Mouse (Mus musculus) frontal cortex, adult 2 months (tissue): ENCODE data around the gene Ano10. TPM values are rescaled to one million over a fixed set of nuclear protein-coding genes. Genes with fewer than 3 reads are reported as not detected.

ENCODE experiments used
- DNase-seq, 2 experiments: peaks; one replicate each; pipeline ENCODE4 v3.0.0; 2022; ENCODE audit warnings: low spot score in 1 of 2; ENCODE audit errors: extremely low spot score in 1 of 2
- polyA plus RNA-seq: library from polyadenylated mRNA; depleted of rRNA; stranded (reverse); fragments of >200 nt; gene quantifications from 2 replicates; pipeline ENCODE4 v1.2.3, GENCODE M21; 2012

Ano10 gene
- polyA plus RNA-seq, 1 experiment: 31.5 TPM

DNA sequence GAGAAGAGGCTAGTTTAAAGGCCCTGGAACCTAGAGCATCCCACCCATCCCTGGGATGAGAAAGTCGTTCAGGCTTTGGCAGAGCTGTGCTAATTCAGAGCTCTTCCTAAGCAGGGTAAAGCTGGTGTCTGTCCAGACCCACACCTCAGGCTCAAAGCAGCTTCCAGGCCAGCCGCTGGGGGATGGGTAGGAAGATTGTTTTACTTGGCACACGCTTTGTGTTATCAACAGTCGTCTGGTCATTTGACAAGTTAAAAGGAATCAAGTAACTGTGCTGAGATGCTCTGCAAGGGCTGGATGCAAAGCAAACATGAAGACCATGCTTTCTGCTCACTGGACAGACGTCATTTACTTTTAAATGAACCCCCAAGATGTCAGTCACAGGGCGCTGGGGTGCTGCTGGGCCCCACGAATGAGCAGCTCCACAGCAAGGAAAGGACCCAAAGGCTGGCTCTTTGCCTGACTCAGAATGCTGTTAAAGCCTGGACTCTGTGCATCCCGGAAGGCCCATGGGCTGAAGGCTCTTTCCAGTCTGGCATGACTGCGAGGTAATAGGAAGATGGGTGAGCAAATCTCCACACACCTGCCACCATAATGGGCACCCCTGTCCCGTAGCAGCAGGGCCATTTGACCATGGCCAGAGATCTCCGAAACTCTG, 88.6 kb downstream of the Ano10 start:
- DNase-seq: no peak

DNA sequence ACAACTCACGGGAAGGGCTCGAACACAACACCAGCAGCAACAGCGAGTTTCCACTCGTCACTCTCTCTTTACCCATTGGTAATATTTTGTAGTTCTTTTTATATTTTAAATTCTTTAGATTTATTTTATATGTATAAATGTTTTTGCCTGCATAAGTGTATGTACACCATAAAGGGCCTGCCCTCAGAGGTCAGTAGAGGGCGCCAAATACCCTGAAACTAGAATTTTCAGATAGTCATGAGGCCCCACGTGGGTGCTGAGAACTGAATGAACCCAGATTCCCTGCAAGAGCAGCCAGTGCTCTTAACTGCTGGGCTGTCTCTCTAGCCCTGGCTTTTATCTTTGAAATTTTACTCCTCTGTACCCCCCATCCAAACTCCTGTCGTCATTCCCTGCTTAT, 89.7 kb downstream of the Ano10 start:
- no peak for DNase-seq

DNA sequence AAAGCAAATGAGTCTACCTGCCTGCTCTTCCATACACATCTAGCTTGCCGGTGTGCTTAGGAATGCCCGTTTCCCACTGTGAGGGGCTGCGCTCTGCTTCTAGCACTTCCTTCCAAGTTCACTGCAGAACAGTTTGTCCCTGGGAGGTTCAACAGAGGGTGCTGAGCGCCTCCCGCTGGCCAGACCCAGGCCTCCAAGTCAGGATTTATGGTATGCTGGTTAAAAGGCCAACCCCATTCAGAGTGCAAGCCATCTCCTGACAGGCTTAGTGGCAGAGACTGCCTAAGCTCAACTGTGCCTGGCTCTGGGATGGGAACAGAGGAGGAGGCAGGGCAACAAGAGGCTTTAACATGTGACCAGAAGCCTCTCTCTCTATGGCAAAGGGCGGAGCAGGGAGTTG, 95.0 kb downstream of the Ano10 start:
- DNase-seq: peak in 1 of 2 experiments; percentile 61

DNA sequence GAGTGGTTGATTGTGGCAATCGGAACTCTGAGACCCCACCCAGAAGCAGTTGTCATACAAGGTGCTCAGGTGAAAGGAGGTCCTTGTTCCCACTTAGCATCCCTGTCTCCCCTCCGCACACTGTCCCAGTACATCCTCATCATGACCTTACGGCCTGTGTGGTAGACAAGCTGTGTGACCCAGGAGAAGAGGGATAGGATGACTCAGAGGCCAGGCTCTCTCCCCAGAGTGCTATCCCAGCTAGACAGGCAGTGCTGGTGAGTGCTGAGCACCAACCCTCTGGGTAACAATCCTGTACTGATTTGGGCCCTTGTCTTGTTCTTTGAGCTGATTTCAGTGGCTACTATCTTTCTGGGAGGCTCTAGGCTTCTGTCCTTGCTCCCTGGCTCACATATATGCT, 95.6 kb downstream of the Ano10 start:
- DNase-seq: no peak

DNA sequence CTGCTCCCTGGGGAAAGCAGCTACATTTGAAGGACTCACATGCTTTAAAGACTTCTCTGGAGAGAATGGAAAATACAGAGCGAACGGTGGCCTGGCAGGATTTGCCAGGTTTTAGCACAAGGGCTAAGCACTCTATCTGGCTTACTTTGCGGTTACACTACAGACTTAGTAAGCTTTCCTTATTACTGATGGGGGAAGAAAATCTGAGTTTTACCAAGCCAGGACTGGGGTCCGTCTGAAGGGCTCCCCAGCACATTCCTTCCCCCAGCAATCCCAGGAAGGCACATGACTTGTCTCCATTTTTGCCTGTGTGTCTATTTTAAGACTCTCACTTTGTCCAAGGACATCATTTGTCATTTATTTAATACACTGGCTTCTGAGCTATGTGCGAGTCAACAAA, 97.2 kb downstream of the Ano10 start:
- DNase-seq: no peak

DNA sequence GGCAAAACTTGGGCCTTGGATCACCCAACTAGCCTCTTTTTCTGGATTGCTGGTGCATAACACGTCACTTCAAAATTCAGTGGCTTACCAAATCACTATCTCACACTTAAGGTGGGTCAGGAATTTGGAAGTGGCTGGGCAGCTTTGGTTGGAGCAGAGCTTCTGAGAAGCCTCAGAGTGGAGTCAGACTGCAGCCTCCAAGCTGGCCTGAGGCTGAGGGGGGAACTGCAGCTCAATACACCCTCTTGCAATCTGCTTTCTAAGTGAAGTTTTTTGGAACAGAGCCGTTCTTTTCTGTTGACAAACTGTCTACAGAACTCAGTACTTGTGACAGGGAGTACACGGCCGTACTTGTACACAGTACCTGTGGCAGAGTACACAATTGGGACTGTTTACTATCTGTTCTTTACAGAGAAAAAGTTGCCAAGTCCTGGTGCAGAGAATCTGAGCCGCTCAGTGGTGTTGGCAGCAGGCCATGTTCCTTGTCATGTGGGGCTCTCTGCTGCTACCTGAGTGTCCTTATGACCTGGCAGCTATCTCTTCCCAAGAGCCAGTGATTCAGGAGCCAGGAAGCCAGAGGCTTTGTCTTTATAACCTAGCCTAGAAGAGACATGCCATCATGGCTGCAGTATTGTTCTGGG, 99.1 kb downstream of the Ano10 start:
- DNase-seq: no peak

DNA sequence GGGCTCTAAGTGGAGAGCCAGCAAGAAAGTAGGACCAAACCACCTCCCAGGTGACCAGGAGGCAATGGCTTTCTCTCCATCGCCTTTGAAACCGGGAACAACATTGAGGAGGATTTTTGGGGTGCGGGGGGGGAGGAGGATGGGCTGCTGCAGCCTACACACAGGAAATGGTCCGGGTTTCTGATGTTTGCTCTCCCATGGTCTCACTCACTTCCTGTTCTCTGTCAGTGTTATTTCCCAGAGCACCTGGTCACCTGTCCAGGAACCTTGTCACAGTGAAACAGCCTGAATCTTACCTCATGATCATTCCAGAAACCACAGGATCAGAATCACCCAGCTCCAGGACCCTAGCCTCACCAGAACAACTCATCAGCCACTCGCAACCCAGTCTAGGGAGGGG, 100.4 kb downstream of the Ano10 start:
- no peak for DNase-seq

DNA sequence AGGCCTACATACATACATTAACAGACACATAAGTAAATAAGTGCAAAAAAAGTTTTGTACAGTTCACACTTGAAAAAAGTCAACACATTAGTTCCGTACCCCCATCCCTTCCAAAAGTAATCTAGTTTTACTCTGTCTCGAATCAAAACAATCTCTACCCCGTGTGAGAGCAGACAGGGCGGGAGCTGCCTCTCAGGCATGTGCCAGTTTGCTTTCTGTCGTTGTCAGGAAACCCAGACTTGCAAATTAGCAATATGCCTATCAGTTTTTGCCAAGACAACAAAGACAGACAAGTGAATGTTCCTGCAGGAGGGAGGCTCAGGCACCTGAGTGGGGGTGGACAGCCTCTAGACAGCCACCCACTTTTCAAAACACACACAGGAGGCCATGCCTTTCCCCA, 100.9 kb downstream of the Ano10 start:
- no peak for DNase-seq

DNA sequence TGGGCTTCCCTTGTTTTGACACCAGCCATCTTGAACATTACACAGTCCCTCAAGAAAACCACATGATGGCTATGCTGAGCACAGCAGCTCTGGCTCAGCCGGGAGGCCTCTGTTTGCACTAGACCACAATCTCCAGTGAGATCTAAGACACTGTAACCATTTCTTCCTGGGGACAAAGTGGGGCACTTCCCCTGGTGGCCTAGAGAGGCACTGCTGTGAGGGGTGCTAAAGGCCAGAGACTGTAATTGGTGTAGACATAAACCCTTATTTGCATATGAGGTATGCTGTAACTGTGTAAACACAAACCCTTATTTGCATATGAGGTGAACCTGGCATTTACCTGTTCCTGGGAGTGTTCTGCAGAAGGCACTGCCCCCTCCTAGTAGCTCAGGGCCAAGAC, 105.5 kb downstream of the Ano10 start:
- no peak for DNase-seq

DNA sequence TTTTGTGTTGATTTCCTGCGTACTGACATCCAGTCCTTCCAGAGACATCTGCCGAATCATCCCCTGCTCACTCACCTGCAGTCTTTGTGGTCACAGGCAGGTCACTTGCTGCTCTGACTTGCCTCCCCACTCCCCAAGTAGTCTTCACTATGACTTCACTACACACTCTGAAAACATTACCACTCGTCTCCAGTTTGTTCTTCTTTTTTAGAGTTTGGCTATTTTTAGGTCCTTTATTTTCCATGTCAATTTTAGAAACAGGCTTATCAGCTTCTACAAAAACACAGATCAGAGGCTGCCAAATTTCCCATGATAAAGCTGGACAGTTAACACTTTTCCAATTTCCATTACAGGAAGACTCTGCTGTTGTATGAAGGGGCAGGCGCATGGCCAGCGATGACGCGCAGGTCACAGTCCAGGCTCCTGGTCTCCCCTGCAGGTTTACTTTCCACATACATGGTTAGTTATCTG, 106.7 kb downstream of the Ano10 start:
- no peak for DNase-seq

DNA sequence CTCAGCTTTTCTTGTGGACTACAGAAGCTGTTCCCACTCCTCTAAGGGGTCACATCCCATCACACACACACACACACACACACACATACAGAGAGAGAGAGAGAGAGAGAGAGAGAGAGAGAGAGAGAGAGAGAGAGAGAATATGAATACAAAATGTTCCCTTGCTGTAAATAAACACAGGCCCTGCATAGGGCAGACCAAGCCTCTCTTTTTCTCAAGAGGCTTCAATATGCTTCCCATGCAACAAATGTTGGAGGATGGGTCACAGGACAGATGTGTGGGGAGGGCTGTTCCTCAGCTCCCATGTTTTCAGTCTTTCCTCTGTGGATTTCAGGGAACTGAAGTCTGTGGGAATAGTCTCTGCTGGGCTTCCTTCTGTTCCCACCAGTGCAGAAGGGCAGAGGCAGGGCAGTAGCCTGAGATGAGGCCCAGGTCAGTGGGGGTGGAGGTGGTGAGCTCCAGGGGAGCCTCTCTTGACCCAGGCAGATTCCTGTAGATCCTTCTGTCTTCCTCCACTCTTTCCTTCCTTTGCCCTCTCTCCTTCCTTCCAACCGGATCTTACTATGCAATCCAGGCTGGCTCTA, 107.5 kb downstream of the Ano10 start:
- DNase-seq: no peak

DNA sequence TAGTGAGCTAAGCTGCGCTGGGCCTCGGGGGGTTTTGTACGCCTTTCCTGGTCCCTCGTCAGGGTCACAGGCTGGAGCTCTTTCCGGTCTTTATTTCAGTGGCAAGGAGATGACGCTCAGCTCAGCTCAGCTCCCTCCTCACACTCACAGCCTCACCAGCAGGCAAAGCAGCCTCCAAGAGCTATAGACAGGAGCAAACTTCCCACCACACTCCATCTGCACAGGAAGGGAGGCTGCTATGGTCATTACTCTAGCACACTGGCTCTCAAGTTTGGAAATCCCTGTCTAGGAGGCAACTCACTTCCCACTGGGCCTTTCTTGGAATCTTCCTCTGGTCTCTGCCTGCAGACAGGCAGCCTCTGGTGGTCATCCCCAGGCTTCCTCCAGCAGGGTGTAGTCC, 108.3 kb downstream of the Ano10 start:
- peak in 1 of 2 experiments; percentile 23 for DNase-seq

DNA sequence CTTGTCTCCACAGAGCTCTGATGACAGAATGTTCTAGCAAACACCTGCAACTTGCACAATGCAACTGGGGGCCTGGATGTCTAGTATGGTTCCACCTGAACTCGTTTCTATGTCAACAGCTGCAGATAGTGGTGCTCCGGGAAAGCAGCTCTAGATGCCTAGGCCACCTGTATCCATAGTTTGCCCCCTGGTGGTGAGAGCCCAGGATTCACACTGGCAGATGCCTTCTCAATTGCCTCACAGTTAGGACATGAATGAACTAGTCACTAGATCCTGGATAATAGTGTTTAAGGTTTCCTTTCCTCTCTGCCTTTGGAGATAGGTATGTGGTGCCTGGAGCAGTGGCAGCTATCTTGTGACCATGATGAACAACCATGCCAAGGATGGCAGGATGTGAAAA, 109.2 kb downstream of the Ano10 start:
- peak; percentile 55 to 88 for DNase-seq

DNA sequence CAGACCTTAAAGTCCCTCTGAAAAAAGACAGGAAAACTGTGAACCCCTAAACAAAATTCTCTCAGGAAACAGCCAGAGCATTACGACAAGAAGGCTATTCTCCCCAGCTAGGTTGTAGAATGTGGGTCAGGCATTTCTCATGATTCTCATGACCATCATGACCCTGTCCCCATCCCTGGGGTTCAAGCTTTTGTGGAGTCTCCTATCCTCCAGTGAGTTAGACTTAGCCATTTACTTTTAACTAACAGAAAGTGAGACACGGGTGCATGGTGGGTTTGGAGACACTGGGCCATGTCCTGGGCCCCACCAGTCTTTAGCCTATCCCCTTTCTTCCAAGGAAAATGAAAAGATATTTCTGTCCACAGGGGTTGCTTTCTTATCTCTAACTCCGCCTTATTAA, 109.9 kb downstream of the Ano10 start:
- DNase-seq: no peak

DNA sequence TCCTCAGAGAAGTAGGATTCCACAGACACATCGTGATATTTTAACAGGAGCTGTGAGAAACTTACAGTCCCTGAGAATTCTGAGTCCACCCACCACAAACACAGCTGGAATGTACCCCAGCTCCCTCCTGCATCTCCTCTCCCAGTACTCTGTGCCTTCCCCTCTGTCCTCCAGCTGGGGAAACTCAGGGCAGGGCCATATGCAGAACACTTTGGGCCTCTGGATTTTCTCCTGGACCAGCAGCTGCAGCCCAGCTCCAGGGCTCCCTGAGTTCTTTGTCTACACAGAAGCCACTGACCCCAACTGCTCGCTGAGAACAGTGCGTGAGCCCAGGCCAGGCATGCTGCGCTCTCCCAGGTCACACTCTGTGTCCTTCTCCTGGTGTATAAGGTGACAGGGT, 111.1 kb downstream of the Ano10 start:
- DNase-seq: no peak

DNA sequence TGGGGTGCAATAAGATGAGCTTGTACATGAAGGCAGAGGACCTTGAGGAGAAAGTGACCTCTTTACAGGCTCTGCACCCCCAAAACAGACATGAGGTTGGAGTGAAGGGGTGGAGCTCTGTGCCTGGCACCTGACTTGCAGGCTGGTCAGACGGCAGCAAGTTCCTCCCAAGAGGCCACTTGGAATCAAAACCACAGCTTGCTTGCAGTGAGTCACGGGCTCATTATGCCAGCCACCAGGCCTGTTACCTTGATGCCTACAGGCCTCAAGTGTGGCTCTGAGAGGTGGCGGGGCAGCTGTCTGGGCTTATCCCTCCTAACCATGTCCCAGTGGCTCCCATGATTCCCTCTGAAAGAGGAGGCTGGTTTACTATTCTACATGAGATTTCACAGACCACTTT, 114.1 kb downstream of the Ano10 start:
- DNase-seq: no peak

DNA sequence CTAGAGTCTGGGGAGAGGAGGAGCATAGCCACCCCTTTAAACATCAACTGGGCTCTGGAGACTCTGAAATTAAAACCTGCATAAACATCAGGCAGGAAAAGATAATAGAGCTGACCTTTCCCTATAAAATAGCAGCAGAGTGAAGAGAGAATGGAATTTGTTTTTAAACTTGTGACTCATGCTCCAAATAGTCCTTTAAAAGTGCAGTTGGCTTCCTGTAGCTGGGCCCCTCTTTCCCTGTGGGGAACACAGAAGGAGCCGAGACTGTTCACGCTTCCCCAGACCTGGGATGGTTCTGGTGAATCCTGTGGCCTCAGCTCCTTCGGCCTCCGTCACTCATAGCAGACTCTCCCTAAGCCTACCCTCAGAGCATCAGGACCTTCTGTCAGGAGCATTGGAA, 115.8 kb downstream of the Ano10 start:
- no peak for DNase-seq

DNA sequence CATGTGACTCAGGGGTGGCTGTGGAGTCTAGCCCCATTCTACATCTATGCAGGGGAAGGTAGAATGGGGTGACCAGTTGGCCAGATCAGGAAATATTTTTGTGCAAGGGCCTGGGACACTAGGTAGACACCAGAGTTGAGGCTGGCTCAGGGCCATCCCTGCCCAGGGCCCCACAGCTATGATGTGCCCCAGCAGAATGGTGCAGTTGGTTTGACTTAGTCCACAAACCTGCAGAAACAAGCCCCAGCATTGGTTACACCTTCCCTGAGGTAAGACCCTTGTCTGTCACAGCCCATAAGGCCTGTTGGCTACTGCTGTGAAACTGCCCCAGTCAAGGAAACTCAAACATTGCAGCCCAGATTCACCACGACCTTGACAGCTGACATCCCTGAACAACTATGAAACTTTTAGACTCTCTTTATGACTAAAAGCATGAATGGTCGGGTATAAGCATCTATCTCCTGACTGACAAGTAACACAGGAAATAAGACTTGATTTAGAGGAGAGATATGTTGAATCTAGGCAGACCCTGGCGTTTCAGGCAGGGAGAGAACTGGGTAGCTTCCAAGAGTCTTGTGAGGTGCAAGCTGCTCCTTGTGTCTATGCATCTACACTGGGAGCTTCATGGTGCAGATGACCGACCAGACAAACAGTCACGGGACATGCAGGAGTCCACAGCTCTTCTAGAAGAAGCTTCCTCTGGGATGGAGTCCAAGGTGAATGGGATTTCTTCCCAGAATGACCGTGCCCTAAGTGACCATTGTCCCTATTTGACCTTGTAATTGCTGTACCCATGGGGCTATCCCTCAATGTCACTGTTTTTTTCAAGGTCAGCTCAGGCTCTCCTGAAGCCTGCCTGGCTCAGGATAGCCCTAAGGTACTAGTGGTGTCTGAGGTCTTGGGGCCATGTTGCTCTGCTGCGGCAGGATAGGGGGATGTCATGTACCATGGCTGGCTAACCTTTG, 116.7 kb downstream of the Ano10 start:
- no peak for DNase-seq

DNA sequence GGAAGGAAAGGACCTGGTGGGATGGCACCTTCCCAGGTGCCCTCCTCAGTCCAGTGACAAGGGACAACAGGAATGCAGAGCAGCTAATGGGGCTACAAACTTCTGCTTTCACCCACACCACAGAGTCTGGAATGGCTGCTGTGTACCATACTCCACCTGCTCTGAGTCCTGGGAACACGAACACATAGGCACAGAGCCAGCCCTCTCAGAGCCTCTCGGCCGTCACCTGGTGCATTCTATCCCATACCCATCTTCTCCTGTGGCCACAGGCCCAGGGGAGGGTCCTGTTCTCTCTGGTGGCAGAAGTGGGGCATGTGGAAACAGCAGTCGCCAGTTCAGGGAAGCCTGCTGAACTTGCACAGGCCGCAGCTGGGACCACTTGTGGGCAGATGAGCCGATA, 119.5 kb downstream of the Ano10 start:
- DNase-seq: no peak

DNA sequence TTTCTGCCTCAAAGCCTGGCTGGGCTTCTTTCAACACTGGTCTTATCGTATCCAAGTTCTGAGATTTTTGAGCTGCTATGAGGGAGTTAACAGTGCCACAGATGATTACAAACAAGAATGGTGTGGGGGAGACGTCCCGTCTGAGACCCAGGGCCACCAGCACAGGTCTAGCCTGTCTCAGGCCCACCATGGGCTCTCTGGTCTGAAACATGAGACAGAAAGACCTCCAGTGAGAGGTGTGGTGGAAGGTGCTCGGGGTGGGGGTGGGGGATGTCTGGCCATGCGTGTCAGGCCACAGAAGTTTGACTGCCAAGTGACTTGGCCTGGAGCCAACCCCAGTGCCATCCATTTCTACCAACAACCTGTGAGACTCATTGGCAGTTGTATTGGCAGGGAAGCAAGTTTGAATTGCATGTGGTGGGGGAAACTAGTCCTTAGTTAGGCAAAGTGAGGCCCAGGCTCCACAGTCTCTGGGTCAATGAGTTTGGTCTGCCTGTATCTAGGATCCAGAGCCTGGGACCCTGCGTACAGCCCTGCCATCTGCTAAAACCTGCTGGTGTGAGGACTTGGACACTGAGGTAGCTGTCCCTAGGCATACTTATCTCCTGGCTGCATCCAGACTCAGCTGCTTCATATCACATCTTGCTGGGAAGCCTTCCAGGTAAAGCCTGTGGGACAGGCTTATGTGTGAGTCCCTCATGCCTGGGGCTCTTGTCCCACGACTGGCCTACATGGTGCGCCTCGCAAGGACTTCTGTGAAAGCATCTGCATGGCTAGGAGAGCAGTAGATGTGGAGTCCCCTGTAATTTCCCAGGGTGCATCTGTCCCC, 120.6 kb downstream of the Ano10 start:
- no peak for DNase-seq
